Mouse (Mus musculus): Measurements from ENCODE around the gene Parva. TPM values are rescaled to one million over a fixed set of nuclear protein-coding genes. Genes with fewer than 3 reads are reported as not detected.
A peak's percentile ranks its signal among the peaks of the same experiment; 100 is the strongest.

Gene Parva
- polyA plus RNA-seq, 1 experiment from 2014 or later = 37.4 TPM

GRCm38 (mm10) chr7:112389611-112390251, 37.6 kb upstream of the Parva start:
- no peak for TF ChIP-seq CTCF (IDR thresholded peaks at IDR 0.05; ENCODE audit: low read depth)
- H3K4me2 ChIP-seq (replicated peaks; ENCODE audit: low read depth) = no peak overlapping the region
- H3K9me3 ChIP-seq (ENCODE audit: control insufficient read depth) = no peaks in the 10 kb centered on the region
- ATAC-seq = peak; percentile 13; the same call in 1 of the 2 replicates
- H3K27ac ChIP-seq (ENCODE audit: low read depth, low read length) = no peak overlapping the region
- H3K36me3 ChIP-seq (ENCODE audit: control insufficient read depth, insufficient read depth) = no peaks in the 10 kb centered on the region
- no peak overlapping the region for H3K4me3 ChIP-seq (ENCODE audit: low read depth, low read length)
- 50% methylated on average over 6 of the region's 6 CpGs for WGBS
- no peaks in the 10 kb centered on the region for H3K4me1 ChIP-seq (replicated peaks; ENCODE audit: control insufficient read depth, insufficient read depth, low read length)
- no peak overlapping the region for H3K9ac ChIP-seq (ENCODE audit: low read depth, low read length)
- H3K27me3 ChIP-seq (replicated peaks; ENCODE audit: control insufficient read depth, insufficient read depth, low read length) = no peaks in the 10 kb centered on the region

DNA sequence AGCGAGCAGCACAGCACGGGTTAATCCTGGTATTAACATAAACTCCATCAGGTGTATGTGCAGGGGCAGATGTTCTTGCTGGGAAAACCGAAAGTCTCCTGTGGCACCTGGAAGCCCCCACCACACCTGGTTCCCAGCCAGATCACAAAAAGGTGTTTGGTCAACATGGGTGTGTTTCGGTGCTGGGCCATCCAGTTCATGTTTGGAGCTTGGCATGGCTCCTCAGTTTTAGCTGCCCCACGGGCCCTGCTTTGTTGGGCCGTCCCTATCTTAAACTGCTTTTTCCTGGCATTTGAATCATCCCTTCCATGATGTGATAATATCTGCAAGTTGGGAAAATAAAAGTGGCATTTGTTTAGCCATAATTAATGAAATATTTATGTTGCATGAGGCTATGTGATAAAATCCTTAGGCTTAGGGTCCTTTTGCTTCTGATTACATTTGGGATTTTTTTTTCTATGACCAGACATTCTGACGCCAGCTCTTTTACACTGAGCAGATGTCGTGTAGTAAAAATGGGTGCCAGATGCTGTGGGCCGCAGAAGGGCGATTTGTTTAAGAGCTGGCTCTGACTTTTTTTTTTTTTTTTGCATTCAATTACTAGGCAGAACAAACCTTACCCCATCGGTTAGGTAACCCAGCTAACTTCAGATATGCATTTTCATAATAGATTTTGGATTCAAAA, 36.9 kb upstream of the Parva start:
- no peaks in the 10 kb centered on the region for H3K9me3 ChIP-seq (ENCODE audit: control insufficient read depth)
- 41% methylated on average over 11 of the region's 11 CpGs for WGBS
- H3K9ac ChIP-seq (ENCODE audit: low read depth, low read length) = no peak overlapping the region
- no peak overlapping the region for H3K4me2 ChIP-seq (replicated peaks; ENCODE audit: low read depth)
- H3K27ac ChIP-seq (ENCODE audit: low read depth, low read length) = no peak overlapping the region
- no peaks in the 10 kb centered on the region for H3K36me3 ChIP-seq (ENCODE audit: control insufficient read depth, insufficient read depth)
- H3K4me1 ChIP-seq (replicated peaks; ENCODE audit: control insufficient read depth, insufficient read depth, low read length) = no peaks in the 10 kb centered on the region
- TF ChIP-seq CTCF (IDR thresholded peaks at IDR 0.05; ENCODE audit: low read depth) = no peak
- no peak for ATAC-seq
- H3K4me3 ChIP-seq (ENCODE audit: low read depth, low read length) = no peak overlapping the region
- no peaks in the 10 kb centered on the region for H3K27me3 ChIP-seq (replicated peaks; ENCODE audit: control insufficient read depth, insufficient read depth, low read length)

DNA sequence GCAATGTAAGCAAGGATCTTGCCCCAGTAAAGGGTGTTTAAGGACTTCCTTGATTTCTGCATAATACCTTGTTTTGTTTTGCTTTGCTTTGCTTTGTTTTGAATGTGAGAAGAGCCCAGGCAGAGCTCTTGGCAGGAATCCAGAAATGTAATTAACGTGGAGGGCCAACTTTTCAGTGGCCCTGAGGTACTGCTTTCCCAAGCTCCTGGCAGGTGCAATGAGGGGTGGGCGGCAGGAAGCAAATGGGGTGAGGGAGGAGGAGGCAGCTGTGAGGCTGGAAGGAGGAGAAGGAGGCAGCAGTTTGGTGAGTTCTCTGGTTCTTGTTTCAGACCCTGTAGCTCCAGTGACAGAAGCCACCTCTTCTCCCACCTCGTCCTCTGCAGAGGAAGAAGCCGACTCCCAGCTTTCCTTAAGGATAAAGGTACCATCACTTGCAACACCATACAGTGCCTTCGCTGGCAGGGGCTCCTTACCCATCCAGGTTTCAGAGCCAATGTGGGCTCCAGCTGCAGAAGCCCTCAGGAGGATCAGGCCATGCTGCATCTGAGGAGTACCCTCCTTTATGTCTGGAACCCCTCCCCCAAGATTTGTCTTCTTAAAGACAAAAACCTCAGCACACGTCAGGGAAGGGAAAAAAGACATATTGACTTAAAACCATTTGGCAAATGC, 36.2 kb upstream of the Parva start:
- Histone ChIP-seq H3K27ac (ENCODE audit: low read depth, low read length) (no peak overlapping the region), H3K4me1 (replicated peaks; ENCODE audit: control insufficient read depth, insufficient read depth, low read length) (no peaks in the 10 kb centered on the region), H3K4me2 (replicated peaks; ENCODE audit: low read depth) (no peak overlapping the region), H3K9ac (ENCODE audit: low read depth, low read length) (no peak overlapping the region), H3K4me3 (ENCODE audit: low read depth, low read length) (no peak overlapping the region), H3K9me3 (ENCODE audit: control insufficient read depth) (no peaks in the 10 kb centered on the region), H3K27me3 (replicated peaks; ENCODE audit: control insufficient read depth, insufficient read depth, low read length) (no peaks in the 10 kb centered on the region), H3K36me3 (ENCODE audit: control insufficient read depth, insufficient read depth) (no peaks in the 10 kb centered on the region)
- no peak for ATAC-seq
- TF ChIP-seq CTCF (IDR thresholded peaks at IDR 0.05; ENCODE audit: low read depth) = no peak
- WGBS = 26% methylated on average over 6 of the region's 6 CpGs

GRCm38 (mm10) chr7:112397786-112398185, 29.5 kb upstream of the Parva start:
- no peak for ATAC-seq
- H3K9ac ChIP-seq (ENCODE audit: low read depth, low read length) = no peak overlapping the region
- no peaks in the 10 kb centered on the region for H3K27me3 ChIP-seq (replicated peaks; ENCODE audit: control insufficient read depth, insufficient read depth, low read length)
- no peak for TF ChIP-seq CTCF (IDR thresholded peaks at IDR 0.05; ENCODE audit: low read depth)
- no peaks in the 10 kb centered on the region for H3K36me3 ChIP-seq (ENCODE audit: control insufficient read depth, insufficient read depth)
- H3K4me3 ChIP-seq (ENCODE audit: low read depth, low read length) = no peak overlapping the region
- 82% methylated on average over 3 of the region's 3 CpGs for WGBS
- no peak overlapping the region for H3K4me2 ChIP-seq (replicated peaks; ENCODE audit: low read depth)
- no peaks in the 10 kb centered on the region for H3K4me1 ChIP-seq (replicated peaks; ENCODE audit: control insufficient read depth, insufficient read depth, low read length)
- no peaks in the 10 kb centered on the region for H3K9me3 ChIP-seq (ENCODE audit: control insufficient read depth)
- no peak overlapping the region for H3K27ac ChIP-seq (ENCODE audit: low read depth, low read length)

- no peak for ATAC-seq
- Histone ChIP-seq H3K4me1 (replicated peaks; ENCODE audit: control insufficient read depth, insufficient read depth, low read length) (no peaks in the 10 kb centered on the region), H3K9me3 (ENCODE audit: control insufficient read depth) (no peaks in the 10 kb centered on the region), H3K36me3 (ENCODE audit: control insufficient read depth, insufficient read depth) (no peaks in the 10 kb centered on the region), H3K9ac (ENCODE audit: low read depth, low read length) (no peak overlapping the region), H3K4me2 (replicated peaks; ENCODE audit: low read depth) (no peak overlapping the region), H3K27ac (ENCODE audit: low read depth, low read length) (no peak overlapping the region), H3K4me3 (ENCODE audit: low read depth, low read length) (no peak overlapping the region), H3K27me3 (replicated peaks; ENCODE audit: control insufficient read depth, insufficient read depth, low read length) (no peaks in the 10 kb centered on the region)
- TF ChIP-seq CTCF (IDR thresholded peaks at IDR 0.05; ENCODE audit: low read depth) = no peak
- 81% methylated on average over 7 of the region's 7 CpGs for WGBS
Measured at GRCm38 (mm10) chr7:112399425-112400170, 27.7 kb upstream of the Parva start.

DNA sequence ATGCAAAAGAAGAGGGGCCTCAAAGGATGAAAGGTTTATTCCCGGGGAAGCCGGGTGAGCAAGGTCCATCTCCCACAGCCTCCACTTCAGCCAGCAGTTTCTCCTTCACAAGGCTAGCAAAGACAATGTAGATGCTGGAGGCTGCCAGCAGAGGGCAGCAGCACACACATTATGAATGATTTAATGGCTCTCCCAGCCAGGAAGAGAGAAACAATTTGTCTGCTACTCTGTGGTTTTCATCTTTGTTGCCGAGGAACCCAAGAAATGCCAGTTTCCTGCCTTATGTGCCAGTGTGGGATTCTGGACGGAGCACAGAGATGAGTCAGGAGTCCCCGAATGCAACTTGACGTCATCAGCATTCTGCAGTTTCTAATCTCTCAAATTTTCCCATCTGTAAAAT, 27.1 kb upstream of the Parva start:
- Histone ChIP-seq H3K4me2 (replicated peaks; ENCODE audit: low read depth) (no peak overlapping the region), H3K4me3 (ENCODE audit: low read depth, low read length) (no peak overlapping the region), H3K9ac (ENCODE audit: low read depth, low read length) (no peak overlapping the region), H3K36me3 (ENCODE audit: control insufficient read depth, insufficient read depth) (no peaks in the 10 kb centered on the region), H3K27me3 (replicated peaks; ENCODE audit: control insufficient read depth, insufficient read depth, low read length) (no peaks in the 10 kb centered on the region), H3K27ac (ENCODE audit: low read depth, low read length) (no peak overlapping the region), H3K9me3 (ENCODE audit: control insufficient read depth) (no peaks in the 10 kb centered on the region), H3K4me1 (replicated peaks; ENCODE audit: control insufficient read depth, insufficient read depth, low read length) (no peaks in the 10 kb centered on the region)
- ATAC-seq = no peak
- peak; percentile 95 for TF ChIP-seq CTCF (IDR thresholded peaks at IDR 0.05; ENCODE audit: low read depth)
- 38% methylated on average over 6 of the region's 6 CpGs for WGBS
